Mouse (Mus musculus) layer of hippocampus, adult 9-11 months (tissue): Measurements from ENCODE around the gene Ldlrap1.

Experiments
- DNase-seq: peaks from one replicate; pipeline ENCODE4 v3.0.0; 2022

The Ldlrap1 gene

DNA sequence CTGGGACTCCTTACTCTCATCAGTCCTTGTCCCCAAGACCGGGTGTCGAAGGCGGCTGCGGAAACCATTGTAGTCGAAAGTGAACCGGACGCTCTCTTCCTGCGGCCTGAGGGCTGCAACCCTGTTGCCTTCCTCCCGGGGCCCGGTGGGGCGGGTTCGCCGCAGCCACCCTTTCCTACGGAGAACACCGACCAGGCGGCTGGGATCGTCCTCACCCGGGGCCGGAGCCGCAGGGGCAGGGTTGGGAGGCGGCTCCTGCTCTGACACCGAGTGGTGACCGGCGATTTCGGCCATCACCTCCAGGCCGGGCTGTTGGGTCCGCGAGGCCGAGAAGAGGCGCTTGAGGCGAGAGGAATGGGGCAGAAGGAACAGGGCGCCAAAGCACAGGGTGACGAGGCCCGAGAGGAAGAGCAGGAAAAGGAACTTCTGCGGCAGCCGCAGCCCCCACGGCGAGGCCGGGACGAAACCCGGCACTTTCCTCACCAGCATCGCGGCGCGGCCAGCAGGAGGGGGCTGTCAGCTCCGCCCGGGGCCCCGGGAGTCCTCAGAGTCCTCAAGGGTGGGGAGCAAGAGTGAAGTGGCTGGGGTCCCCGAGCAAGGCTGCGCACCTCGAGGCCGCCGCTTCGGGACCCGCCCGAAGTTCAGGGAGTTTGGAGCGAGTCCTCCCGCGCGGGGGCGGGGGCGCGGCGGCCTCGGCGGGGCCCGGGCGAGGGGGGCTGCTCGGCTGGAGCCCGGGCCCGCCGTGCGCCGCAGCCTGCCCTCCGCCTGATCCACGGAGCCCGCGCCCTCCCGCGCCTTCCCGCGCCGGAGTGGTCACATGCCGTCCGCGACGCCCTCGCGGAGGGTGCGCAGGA is 64.6 kb downstream of the Ldlrap1 start:
- DNase-seq = no peak

DNA sequence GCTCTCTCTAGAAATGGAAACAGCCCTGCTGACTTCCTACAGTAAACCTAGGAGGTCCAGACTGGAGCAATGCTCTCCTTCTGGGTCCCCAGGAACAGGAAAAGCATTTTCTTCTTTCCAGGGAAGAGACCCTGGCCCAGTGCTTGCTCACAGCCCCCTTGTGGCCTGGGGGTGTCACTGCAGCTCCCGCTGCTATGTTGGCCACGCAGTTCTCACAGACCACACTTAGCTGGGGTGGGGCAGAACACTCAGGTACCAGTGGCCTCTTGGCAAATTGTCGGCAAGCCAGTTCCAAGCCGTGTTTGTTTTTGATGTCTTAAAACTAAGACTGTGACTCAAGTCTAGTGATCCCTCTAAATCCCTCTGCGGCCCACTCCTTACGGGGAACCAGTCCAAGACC is 65.9 kb downstream of the Ldlrap1 start:
- DNase-seq = peak; percentile 56

DNA sequence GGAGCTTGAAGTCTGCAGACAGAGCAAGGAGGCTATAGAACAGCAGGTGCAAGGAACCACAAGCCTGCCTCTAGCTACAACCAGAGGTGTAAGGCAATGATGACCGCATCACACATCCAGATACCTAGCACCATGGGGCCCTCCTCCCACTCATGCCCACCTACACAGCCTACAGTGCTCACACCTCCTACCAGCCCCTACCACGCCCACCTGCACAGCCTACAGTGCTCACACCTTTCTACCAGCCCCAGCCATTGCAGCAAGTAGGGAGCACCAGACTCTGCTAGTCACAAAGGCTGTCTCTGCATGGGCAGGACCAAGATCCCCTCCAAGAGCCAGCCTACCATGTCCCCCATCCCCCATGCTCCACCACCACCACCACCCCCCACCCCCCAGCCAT is 66.9 kb downstream of the Ldlrap1 start:
- DNase-seq = no peak

DNA sequence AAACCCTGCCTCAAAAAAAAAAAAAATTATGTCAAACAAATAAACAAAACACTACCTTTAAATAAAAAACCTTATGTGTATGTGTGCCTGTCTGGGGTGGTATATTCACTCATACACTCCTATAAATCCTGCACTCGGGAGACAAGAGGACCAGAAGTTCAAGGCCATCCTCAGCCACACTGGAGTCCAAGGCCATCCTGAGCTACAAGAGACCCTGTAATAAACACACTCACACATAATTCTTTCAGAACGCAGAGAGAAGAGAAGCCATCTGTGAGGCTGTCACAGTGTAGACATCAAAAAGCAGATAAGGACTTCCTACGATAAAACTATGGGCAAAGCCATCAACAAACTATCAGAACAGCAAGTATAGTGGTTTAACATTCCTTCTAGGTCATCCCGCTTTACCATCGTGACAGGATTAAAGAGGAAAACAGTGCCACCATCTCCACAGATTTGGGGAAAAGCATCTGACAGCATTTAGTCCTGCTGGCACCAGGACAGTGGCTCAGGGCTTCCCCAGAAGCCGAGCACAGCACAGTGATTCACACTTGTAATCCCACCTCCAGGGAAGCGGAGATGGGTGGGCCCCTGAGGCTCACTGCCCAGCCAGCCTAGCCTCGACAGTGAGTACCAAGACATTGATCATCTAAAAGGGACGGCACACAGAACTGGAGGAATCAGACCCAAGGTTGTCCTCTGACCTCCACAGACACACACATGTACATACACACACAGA is 74.5 kb downstream of the Ldlrap1 start:
- DNase-seq = no peak

DNA sequence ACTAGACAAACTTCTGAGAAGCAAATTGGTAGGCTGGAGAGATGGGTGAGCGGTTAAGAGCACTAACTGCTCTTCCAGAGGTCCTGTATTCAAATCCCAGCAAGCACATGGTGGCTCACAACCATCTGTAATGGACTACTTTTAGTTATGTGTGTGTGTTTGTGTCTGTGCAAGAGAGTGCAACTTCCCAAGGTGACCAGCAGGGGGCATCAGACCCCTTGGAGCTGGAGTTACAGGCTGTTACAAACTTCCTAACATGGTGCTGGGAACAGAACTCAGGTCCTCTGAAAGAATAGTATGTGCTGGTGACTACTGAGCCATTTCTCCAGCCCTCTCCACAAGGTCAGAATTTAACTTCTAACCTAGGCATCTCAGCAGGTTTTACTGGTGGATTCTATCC is 75.4 kb downstream of the Ldlrap1 start:
- no peak for DNase-seq
